Mouse (Mus musculus) yolk sac, embryonic 10.5 days (tissue): ENCODE measurements at regions not wholly inside any gene's neighbourhood (a gene's known extent, or its start where the extent isn't known, plus 50 kb on each side); places are given as distances from the start of the nearest gene placed in this dataset.

ENCODE experiments used
- DNase-seq: peaks from one replicate; pipeline ENCODE4 v3.0.0-alpha.2; 2017; ENCODE audit warnings: low spot score

DNA sequence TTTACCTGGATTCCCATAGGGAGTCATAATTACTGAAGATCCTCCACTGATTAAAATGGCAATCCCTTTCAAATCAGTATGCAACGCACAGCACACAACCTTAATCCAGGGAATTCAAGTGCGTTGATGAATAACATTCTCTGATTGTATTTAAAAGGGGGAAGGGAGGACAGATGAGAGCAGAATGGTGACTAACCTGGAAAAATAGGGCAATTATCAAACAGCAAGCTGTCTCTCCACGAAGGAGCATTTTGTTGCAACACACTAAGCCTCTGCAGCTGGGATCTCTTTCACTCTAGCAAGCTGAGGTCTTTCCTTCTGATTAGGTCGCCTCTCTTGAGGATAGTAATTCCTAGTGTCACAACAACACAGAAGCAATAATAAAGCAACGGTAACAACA, 501.5 kb downstream of the Tusc1 start:
- DNase-seq: no peak

GRCm38 (mm10) chr4:92831181-92831715, 504.1 kb downstream of the Tusc1 start:
- no peak for DNase-seq

DNA sequence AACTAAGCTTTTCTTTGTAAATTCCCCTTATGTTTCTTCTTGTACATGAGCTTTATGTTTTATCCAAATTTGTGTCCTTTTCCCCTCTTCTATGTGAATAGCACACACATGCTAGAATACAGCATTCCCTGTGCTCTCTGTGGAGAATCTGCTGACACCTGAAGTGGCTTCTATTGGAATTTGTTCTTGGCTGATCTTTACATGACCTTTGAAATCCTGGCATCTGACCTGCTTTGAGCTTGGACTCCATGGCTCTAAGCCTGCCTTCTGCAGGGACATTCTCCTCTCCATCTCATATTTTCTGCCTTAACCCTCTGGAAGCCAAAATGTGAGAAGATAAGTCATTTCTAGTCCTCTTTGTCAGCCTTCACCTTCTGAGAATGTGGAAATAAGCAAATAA, 507.5 kb downstream of the Tusc1 start:
- peak; percentile 7 for DNase-seq

DNA sequence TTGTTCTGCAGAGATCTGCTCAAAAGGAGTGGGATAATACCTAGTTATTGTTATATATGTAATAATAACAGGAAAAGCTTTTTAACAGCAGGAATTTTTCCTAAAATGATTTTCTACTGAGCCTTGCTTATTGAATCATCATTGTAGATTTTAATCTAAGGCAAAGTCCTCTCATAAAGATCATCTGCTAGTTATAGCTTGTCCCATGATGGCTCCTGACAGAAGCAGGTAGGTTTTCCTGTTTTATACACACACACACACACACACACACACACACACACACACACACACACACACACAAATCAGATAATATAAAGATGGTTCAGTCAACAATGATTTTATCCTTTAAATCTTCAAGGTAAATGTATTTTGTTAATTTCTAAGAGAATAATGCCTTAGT, 507.9 kb downstream of the Tusc1 start:
- no peak for DNase-seq

DNA sequence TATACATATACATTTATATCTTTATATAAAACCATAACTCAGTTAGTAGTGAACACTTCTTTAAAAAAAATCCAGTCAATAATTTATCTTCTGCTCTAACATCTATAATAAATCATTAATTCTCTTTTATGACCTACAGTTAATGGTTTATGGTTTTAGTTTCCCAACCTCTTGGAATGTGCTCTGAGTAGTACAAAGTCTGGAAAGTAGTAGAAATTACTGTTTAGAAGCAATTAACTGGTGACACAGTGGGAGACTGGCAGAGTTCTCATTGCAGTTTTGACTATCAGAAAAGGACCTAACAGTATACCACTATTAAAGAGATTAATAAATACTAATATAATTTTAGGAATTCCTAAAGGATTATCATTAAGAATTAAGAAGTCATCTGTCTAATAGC, 508.3 kb downstream of the Tusc1 start:
- no peak for DNase-seq

- no peak for DNase-seq
Observed at GRCm38 (mm10) chr4:92788157-92788556, 547.2 kb downstream of the Tusc1 start.

- no peak for DNase-seq
Observed at GRCm38 (mm10) chr4:92778076-92778475, 557.2 kb downstream of the Tusc1 start.

- DNase-seq: no peak
Observed at GRCm38 (mm10) chr4:92748070-92748469, 556.5 kb upstream of the Gm12666 start.

- DNase-seq: no peak
Observed at GRCm38 (mm10) chr4:92746233-92746632, 554.7 kb upstream of the Gm12666 start.

DNA sequence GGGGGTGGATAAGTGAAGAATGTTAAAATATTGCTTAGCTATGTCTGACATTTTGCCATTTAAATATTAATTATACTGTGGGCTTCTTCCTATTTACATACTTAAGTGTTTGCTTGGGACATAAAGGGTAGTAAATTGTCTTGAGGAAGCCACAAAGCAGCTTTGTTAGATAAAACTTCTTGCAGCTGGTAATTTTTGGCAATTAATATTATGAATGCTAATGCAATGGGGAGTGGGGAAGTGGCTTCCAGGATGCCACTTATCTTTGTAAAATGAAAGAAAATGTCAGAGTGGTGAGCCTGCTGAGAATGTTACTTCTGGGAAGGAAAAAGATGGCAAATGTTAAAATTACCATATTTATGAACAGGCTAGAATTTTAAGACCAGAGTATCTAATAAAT, 511.2 kb upstream of the Gm12666 start:
- no peak for DNase-seq
